Mouse (Mus musculus): Measurements from ENCODE around the gene Sdsl.

Gene Sdsl

DNA sequence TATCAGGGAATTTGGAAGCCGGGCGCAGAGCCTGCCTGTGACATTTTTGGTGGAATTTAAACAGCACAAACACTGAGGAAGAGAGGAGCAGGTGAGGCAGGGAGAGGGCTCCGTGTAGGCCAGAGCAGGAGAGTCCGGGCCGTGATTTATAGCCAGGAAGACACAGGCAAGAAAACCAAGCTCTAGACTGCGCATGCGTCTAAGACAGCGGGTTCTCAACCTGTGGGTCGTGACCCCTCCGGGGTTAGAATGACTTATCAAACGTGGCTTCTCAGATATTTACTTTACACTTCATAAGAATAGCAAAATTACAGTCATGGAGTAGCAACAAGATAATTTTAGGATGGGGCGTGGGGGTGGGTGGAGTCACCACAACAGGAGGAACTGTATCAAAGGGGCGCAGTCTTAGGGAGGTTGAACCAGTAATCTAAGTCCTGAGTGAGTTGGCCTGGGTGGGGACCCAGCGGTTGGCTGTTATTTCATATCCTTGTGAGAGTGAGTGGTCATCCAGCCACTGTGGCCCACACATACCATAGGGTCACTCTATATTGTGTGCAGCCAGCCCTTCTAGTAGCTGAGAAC, 17.8 kb downstream of the Sdsl start:
- DNase-seq, result no peak

- no peak for DNase-seq
Measured at GRCm38 (mm10) chr5:120447305-120447704, 25.3 kb downstream of the Sdsl start.

DNA sequence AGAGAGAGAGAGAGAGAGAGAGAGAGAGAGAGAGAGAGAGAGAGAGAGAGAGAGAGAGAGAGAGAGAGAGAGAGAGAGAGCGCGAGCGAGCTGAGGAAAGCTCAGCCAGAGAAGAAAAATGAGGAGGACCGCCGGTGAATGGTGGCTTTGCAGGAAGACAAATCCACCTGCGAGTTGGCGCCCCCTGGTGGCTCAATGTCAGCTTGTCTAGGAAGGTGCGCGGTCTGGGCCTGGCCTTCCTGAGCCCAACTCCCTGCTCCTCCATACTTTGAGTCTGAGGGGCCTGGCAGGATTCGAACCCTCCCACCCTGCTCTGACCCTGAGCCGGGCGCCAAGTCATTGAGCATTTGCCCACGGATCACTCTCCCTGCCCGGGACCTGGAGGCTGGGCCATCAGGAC, 31.9 kb downstream of the Sdsl start:
- DNase-seq, result peak; percentile 99 to 100

GRCm38 (mm10) chr5:120439887-120440670, 32.5 kb downstream of the Sdsl start:
- DNase-seq, result peak; percentile 38 to 40

GRCm38 (mm10) chr5:120438991-120439710, 33.5 kb downstream of the Sdsl start:
- DNase-seq, result peak; percentile 68 to 75

- no peak for DNase-seq
Measured at GRCm38 (mm10) chr5:120438469-120438868, 34.1 kb downstream of the Sdsl start.

DNA sequence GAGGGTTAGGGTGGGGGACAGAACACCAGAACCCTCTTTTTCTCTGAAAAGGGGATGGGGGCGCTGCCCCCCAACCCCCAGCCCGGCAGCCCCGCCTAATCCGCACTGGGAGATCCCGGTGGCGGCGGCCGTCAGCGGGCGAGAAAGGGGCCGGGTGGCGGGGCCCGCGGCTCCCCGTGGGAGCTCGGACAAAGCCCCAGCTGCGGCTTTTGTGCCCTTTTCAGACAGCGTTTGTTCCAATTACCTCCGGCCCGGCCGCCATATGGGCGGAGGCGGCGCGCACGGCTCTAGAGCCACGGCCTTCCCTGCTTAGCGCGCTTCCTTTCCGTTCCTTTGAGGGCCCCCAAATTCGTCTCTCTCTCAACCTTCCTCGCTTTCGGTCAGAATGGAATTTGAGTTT, 34.6 kb downstream of the Sdsl start:
- peak in 1 of 2 experiments; percentile 39 for DNase-seq

DNA sequence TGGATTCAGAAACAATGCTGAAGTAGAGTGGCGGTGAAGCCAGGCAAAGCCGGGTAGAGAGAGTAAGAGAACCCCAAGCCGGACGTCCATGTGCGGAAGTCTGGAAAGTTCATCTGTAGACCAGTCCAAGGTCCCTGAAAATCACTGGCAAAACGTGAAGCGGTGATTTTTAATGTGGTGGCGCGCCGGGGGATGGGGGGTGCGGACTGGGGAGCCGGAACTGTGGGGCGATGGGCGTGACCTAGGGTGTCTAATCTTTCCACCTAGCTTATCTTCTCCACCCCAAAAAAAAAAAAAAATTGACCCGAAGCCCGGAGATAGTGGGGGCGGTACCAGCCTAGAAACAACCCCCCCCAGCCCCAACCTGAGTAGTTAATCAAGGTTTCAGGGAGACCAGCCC, 35.1 kb downstream of the Sdsl start:
- DNase-seq, result no peak

DNA sequence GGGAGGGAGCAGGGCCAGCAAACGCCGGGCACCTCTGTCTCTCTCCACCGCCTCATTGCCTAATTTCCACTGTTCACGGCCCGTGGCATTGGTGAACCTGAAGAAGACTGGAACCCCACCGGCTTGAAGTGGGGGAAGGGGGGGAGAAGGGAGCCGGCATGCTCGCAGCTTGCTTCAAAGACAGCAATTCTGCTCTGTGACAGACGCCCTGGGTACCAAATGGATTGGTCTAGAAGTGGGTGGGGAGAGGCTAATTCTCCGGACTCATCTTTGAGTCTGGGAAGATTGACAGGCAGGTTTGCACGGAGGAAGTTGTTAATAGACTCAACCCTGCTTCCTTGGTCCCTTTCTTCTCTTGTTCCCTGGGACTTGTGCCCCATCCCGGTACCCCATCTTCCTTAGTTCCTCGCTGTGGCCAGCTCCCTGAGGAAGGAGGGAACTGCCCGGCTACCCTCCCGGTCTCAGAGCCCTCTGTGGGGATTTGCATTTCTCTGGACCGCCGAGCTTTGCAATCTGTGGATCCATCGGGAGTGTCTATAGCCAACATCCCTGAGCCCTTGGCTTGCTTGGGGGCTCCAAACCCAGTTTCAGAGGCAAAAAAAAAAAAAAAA, 35.6 kb downstream of the Sdsl start:
- peak in 1 of 2 experiments; percentile 21 for DNase-seq

DNA sequence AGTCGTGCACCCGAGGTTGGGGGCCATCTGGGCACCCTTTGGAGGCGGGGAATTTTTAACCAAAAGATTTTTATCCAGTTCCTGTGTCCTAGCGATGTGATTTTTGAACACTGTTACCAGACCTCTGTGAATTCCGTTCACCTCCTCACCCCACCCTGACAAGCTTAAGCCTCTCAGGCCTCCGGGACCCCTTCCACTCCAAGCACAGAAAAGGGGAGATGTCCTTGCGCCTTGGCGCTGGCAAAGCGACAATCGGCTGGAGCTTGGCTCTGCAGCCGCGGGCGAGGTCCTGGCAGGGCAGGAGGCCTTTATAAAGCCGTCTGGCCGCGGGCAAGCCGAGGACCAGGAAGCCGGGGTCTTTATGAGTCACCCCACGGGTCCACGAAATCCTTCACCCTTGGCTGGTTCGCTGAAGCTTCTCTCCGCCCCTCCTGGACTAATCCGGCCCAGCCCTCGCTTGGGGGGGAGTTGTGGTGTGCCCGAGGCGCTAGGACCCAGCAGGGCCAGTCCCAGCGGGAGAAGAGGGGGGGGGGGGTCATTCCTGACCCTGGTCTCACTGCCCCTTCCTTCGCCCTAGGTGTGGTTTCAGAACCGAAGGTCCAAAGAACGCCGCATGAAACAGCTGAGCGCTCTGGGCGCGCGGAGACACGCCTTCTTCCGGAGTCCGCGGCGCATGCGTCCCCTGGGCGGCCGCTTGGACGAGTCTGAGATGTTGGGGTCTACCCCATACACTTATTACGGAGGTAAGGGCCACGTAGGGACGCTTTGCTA, 36.7 kb downstream of the Sdsl start:
- peak; percentile 30 to 32 for DNase-seq

DNA sequence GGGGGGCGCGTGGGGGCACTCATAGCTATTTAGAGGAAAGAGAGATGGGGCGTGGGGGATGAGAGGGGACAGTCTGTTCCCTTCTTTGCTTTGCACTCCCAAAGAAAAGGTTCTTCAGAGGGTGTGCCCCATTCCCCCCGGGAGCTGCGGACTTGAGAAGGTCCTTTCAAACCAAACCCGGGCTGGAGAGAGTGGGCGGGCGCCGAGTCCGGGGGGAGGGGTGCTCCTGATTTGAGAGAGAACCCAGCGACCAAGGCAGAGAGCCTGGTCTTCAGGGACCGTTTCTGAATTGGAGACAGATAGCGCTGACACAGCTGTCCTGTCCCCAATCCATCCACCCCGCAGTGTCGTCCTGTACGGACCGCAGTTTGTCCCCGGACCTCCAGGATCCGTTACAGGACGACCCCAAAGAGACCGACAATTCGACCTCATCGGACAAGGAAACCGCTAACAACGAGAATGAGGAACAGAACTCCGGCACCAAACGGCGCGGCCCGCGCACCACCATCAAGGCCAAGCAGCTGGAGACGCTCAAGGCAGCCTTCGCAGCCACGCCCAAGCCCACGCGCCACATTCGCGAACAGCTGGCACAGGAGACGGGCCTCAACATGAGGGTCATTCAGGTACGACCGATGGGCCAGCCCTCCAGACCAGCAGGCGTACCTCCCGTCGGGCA, 37.5 kb downstream of the Sdsl start:
- peak in 1 of 2 experiments; percentile 25 for DNase-seq

GRCm38 (mm10) chr5:120434231-120434735, 38.3 kb downstream of the Sdsl start:
- peak in 1 of 2 experiments; percentile 16 for DNase-seq

DNA sequence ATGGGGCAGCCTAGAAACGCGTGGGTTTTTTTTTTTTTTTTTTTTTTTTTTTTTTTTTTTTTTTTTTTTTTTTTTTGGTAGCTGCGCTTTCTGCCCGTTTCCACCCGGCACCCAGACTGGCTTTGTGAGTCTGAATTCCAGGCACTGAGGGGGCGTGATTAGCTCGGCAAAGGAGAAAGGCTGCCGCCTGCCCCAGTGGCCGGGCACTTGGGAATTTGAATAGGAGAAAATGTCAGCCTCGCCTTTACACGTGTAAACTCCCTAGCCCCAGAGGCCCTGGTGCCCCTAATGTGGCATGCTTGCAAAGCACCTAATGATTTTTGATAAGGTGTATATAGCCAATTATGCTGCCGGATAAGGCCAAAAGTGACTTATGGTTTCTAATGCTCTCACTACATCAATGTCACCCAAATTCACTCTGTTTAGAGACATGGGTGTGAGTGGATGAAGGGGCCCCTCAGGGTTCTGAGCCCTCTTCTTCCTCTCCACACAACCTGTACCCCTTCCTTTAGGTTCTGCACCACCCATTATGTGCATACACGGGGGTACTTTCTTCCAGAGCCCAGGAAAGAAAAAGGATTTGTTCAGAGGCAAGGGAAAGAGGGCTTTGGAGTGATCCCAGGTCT, 39.4 kb downstream of the Sdsl start:
- DNase-seq, result no peak

DNA sequence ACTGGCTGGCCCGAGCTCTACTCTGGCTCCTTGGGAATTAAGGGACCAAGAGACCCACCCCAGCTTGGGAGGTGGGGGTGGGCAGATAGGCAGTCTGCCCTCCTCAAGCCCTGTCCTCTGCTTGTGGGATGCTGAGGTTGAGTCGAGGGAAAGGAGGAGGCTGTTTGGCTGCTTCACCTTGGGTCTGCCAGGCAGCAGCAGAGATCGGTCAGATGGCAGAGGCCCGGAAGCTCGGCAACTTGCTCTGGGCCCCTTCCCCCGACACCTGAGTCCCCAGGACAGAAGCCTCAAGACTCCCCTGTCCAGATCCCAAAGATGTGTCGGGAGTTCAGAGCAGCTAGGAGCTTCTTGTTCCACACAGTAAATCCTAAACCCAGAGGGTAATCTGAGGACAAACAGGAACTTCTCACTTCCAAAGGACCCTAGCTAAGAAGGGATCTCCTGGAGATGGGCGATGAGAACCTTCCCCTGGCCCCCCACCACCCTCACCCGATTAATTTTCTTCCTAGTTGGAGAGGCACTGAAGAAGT, 40.1 kb downstream of the Sdsl start:
- DNase-seq, result peak in 1 of 2 experiments; percentile 19

- peak; percentile 42 to 59 for DNase-seq
Measured at GRCm38 (mm10) chr5:120431649-120432485, 40.7 kb downstream of the Sdsl start, which contains the start of gene Lhx5. TSS of gene Lhx5 (plus strand) at chr5:120431699.

DNA sequence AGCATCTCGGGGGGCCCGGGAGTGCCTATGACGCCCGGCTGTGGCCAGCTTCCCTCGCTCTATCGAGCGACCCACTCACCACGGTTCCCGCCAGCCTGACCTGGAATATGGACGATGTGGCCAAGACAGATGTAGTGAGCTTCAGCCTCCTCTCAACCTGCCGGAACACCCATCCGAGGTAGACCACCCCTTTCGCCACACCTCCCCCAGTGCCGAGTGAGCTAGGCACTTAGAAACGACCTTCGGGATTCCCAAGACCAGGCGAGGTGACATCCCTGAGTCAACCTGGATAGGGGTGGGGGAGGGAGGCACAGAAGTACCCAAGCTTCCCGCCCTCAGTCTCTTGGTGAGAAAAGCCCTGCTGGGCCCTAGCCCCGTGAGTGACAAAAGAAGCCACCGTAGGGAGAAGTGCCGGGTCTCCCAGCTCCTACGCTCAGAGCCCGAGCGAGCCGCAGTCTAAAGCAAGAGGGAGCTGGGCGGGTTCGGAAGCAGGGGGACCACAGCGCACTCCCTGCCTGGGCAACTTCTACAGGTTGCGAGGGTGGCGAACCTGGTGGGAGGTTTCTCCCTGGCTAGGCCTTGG, 41.5 kb downstream of the Sdsl start:
- peak in 1 of 2 experiments; percentile 16 for DNase-seq

GRCm38 (mm10) chr5:120429692-120430091, 42.9 kb downstream of the Sdsl start:
- DNase-seq, result no peak

DNA sequence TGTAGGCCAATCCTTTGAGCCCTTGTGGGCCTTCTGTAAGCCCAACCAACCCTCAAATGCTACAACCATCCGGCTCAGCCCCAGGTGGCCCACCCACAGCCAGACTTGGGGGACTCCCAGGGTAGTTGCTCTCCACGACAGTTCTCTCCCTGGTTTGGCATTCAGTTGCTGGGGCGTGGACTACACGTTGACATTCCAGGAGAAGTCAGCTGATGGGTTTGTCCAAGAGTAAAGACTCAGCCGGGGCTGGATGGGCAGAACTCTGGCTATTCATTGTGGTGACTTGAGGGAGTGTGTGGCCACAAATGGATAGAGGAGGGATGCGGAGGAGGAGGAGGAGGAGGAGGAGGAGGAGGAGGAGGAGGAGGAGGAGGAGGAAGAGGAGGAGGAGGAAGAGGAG, 43.6 kb downstream of the Sdsl start:
- no peak for DNase-seq

DNA sequence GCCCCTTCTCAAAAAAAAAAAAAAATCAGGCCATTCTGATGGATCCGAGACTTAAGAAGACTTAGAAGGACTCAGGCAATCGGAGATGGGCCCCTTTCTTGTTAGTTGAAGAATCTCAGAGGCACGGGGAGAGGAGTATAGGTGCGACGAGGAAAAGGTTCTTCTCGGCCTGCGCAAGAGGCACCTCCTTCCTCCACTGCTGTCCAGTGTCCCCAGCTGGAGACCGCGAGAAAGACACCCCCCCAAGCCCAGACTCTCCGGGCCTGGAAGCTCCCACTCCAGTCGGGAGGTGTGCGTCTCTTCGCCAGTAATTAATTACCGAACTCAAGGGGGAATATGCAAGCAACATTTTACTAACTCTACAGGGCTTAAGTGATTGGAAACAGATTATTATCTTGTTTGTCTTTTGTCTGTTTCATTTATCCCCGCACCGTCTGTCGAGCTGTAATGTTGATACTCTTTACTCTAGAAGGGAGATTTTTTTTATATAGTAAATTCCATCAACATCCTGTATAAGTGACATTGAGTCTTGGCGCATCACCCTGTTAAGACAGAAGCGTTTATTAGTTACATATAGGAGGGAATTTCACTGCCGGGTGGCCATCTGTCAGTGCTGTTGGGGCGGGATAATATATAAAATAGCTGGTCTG, 44.3 kb downstream of the Sdsl start:
- no peak for DNase-seq
